Mouse (Mus musculus): ENCODE data around the gene Mthfsd. TPM values are rescaled to one million over a fixed set of nuclear protein-coding genes. Genes with fewer than 3 reads are reported as not detected.

The Mthfsd gene
- total and polyA plus RNA-seq, 2 experiments = 29.5 to 29.8 TPM

DNA sequence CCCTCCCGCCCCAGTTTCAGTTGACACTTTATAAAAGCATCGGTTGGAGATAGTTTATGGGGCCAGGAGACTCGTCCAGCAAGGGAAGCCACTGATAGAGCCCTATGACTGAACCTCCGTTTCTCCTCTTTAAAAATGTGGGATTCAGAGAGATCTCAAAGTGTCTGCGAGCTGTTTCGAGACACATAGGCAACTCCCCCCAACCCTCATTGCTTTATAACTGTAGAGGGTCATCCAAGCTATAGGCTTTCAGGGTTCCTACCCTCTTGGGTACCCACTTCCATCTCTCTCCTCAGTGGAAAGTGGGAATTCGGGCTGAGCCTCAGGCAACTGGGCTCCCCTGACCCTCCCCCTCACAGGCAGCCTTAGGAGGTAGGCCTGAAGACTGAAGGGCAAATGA lies 26.8 kb downstream of the Mthfsd start:
- peak overlapping the region; percentile 35 for H3K9ac ChIP-seq (ENCODE audit: low read depth, low read length)
- H3K79me2 ChIP-seq (ENCODE audit: control insufficient read depth, insufficient read depth, low read length) = no peaks in the 10 kb centered on the region
- H3K4me3 ChIP-seq (ENCODE audit: insufficient read depth, low read depth, low read length) = no peak overlapping the region; the same call in 1 of the 2 replicates
- no peaks in the 10 kb centered on the region for H3K4me1 ChIP-seq (ENCODE audit: control insufficient read depth, insufficient read depth, low read length)
- peaks cover 20% of the 10 kb centered on the region for H3K27me3 ChIP-seq (ENCODE audit: control insufficient read depth, insufficient read depth, low read length)
- no peak for TF ChIP-seq CTCF (IDR thresholded peaks at IDR 0.05; ENCODE audit: low read depth, low read length)
- TF ChIP-seq POLR2A (IDR thresholded peaks at IDR 0.05; ENCODE audit: extremely low read depth, insufficient read depth, low read length) = no peak
- no peak for DNase-seq (ENCODE audit: extremely low read depth, low read depth, low spot score)
- peak overlapping the region; percentile 10; the same call in 1 of the 2 replicates for H3K27ac ChIP-seq (replicated peaks; ENCODE audit: insufficient read depth, low read depth, low read length)
- no peaks in the 10 kb centered on the region for H3K36me3 ChIP-seq (ENCODE audit: control insufficient read depth, insufficient read depth, low read length)
- 12% methylated on average over 7 of the region's 7 CpGs for WGBS

DNA sequence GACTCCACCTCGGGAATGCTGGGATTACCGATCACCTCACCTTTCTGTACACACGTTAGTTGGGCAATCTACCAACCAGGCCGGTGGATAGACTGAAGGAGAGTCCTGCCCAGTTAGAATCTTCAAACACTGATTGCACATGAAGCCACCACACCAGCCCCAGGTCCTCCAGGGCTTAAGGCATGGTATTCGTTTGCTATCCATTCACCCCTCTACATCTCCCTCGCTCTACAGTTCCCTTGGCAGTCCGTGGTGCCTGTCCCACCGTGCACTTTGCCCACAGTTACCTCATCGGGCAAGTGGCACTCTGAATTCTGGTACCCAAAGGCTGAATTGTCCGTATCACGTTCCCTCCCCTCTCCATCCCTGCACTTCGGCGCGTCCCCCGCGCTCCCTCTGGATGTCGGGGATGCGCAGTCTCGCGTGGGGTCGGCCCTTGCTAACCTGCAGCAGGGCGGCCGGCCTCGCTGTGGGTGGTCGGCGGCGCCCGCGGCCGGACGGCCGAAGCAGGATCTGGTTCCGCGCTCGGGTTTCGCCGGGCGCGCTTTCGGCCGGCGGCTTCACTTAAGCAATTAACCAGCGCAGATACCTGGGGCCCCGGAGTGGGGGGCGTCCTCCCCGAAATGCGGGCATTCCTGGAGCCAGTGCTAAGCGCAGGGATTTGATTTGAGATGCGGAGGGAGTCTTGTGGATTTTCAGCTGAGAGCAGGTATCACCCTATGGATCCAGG lies 27.7 kb downstream of the Mthfsd start:
- no peak overlapping the region for H3K27ac ChIP-seq (replicated peaks; ENCODE audit: insufficient read depth, low read depth, low read length)
- H3K79me2 ChIP-seq (ENCODE audit: control insufficient read depth, insufficient read depth, low read length) = no peaks in the 10 kb centered on the region
- no peak for DNase-seq (ENCODE audit: extremely low read depth, low read depth, low spot score)
- WGBS = 4% methylated on average over 49 of the region's 49 CpGs
- peak overlapping the region; percentile 38; the same call in 1 of the 2 replicates for H3K9ac ChIP-seq (ENCODE audit: low read depth, low read length)
- H3K4me3 ChIP-seq (ENCODE audit: insufficient read depth, low read depth, low read length) = peak overlapping the region; percentile 30; the same call in 1 of the 2 replicates
- TF ChIP-seq POLR2A (IDR thresholded peaks at IDR 0.05; ENCODE audit: extremely low read depth, insufficient read depth, low read length) (no peak), CTCF (IDR thresholded peaks at IDR 0.05; ENCODE audit: low read depth, low read length) (no peak)
- no peaks in the 10 kb centered on the region for H3K36me3 ChIP-seq (ENCODE audit: control insufficient read depth, insufficient read depth, low read length)
- no peaks in the 10 kb centered on the region for H3K4me1 ChIP-seq (ENCODE audit: control insufficient read depth, insufficient read depth, low read length)
- peaks cover 25% of the 10 kb centered on the region for H3K27me3 ChIP-seq (ENCODE audit: control insufficient read depth, insufficient read depth, low read length)

DNA sequence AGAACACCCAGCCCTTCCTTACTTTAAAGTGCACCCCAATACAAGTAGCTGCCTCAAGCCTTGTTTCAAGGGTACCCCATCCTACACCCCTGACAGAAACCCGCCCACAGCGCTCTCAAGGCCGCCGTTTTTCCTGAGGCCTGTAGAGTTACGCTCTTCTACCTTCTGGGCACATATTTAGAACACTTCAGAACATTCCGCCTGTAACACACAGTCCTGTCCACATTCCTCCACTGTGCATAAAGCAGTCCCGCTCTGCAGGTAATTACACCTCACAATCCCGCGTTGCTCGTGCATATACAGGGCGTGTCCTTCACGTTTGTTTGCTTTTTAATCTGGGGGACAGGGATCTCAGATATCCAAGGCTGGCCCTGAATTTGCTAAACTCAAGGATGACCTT lies 28.2 kb downstream of the Mthfsd start:
- 16% methylated on average over 12 of the region's 12 CpGs for WGBS
- H3K79me2 ChIP-seq (ENCODE audit: control insufficient read depth, insufficient read depth, low read length) = no peaks in the 10 kb centered on the region
- no peaks in the 10 kb centered on the region for H3K36me3 ChIP-seq (ENCODE audit: control insufficient read depth, insufficient read depth, low read length)
- H3K4me3 ChIP-seq (ENCODE audit: insufficient read depth, low read depth, low read length) = no peak overlapping the region
- no peak overlapping the region for H3K9ac ChIP-seq (ENCODE audit: low read depth, low read length)
- no peaks in the 10 kb centered on the region for H3K4me1 ChIP-seq (ENCODE audit: control insufficient read depth, insufficient read depth, low read length)
- peaks cover 22% of the 10 kb centered on the region for H3K27me3 ChIP-seq (ENCODE audit: control insufficient read depth, insufficient read depth, low read length)
- no peak overlapping the region for H3K27ac ChIP-seq (replicated peaks; ENCODE audit: insufficient read depth, low read depth, low read length)
- TF ChIP-seq POLR2A (IDR thresholded peaks at IDR 0.05; ENCODE audit: extremely low read depth, insufficient read depth, low read length) (no peak), CTCF (IDR thresholded peaks at IDR 0.05; ENCODE audit: low read depth, low read length) (no peak)
- no peak for DNase-seq (ENCODE audit: extremely low read depth, low read depth, low spot score)

DNA sequence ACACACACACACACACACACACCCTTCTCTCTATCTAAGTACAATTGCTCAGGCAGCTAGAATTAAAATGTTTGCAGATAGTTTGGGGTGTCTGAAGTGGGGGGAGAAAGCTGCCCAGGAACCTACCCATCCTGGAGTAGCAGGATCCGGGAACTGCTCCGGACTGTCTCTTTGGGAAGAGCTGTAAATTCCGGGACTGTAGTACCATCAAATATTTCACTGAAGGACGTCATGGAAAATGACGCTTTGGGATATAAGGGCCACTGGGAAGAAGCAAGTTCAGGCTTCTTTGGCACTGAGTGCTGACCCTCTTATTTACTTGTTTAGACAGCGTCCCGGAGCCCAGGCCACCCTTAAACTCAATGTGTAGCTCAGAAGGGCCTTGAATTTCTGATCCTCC lies 29.0 kb downstream of the Mthfsd start:
- peaks cover 21% of the 10 kb centered on the region for H3K27me3 ChIP-seq (ENCODE audit: control insufficient read depth, insufficient read depth, low read length)
- no peaks in the 10 kb centered on the region for H3K36me3 ChIP-seq (ENCODE audit: control insufficient read depth, insufficient read depth, low read length)
- H3K9ac ChIP-seq (ENCODE audit: low read depth, low read length) = no peak overlapping the region
- 6% methylated on average over 7 of the region's 7 CpGs for whole genome bisulfite sequencing
- DNase-seq (ENCODE audit: extremely low read depth, low read depth, low spot score) = no peak
- H3K4me1 ChIP-seq (ENCODE audit: control insufficient read depth, insufficient read depth, low read length) = no peaks in the 10 kb centered on the region
- TF ChIP-seq POLR2A (IDR thresholded peaks at IDR 0.05; ENCODE audit: extremely low read depth, insufficient read depth, low read length) (no peak), CTCF (IDR thresholded peaks at IDR 0.05; ENCODE audit: low read depth, low read length) (no peak)
- H3K4me3 ChIP-seq (ENCODE audit: insufficient read depth, low read depth, low read length) = no peak overlapping the region
- H3K79me2 ChIP-seq (ENCODE audit: control insufficient read depth, insufficient read depth, low read length) = no peaks in the 10 kb centered on the region
- no peak overlapping the region for H3K27ac ChIP-seq (replicated peaks; ENCODE audit: insufficient read depth, low read depth, low read length)

DNA sequence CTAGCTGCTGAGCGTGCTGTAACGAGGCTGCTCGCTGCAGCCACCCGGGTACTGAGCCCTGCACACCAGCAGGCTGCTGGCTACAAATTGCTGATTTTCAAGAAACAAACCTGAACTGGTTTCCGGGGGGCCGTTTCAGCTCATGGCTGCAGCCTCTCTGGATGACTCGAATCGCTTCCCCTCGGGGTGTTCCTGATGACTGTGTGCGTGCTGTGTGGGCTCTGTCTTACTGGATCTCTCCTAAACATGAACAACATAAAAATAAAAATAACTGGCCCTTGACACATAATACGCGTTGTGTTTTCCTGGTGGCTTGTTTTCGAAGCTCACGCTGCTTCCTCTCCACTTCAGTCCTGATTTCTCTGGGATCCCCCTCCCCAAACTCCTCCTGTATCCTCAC lies 29.5 kb downstream of the Mthfsd start:
- H3K79me2 ChIP-seq (ENCODE audit: control insufficient read depth, insufficient read depth, low read length) = no peaks in the 10 kb centered on the region
- DNase-seq (ENCODE audit: extremely low read depth, low read depth, low spot score) = no peak
- no peaks in the 10 kb centered on the region for H3K4me1 ChIP-seq (ENCODE audit: control insufficient read depth, insufficient read depth, low read length)
- H3K27ac ChIP-seq (replicated peaks; ENCODE audit: insufficient read depth, low read depth, low read length) = no peak overlapping the region
- TF ChIP-seq CTCF (IDR thresholded peaks at IDR 0.05; ENCODE audit: low read depth, low read length) (no peak), POLR2A (IDR thresholded peaks at IDR 0.05; ENCODE audit: extremely low read depth, insufficient read depth, low read length) (no peak)
- H3K9ac ChIP-seq (ENCODE audit: low read depth, low read length) = no peak overlapping the region
- peaks cover 21% of the 10 kb centered on the region for H3K27me3 ChIP-seq (ENCODE audit: control insufficient read depth, insufficient read depth, low read length)
- H3K4me3 ChIP-seq (ENCODE audit: insufficient read depth, low read depth, low read length) = no peak overlapping the region
- 11% methylated on average over 14 of the region's 14 CpGs for WGBS
- no peaks in the 10 kb centered on the region for H3K36me3 ChIP-seq (ENCODE audit: control insufficient read depth, insufficient read depth, low read length)

DNA sequence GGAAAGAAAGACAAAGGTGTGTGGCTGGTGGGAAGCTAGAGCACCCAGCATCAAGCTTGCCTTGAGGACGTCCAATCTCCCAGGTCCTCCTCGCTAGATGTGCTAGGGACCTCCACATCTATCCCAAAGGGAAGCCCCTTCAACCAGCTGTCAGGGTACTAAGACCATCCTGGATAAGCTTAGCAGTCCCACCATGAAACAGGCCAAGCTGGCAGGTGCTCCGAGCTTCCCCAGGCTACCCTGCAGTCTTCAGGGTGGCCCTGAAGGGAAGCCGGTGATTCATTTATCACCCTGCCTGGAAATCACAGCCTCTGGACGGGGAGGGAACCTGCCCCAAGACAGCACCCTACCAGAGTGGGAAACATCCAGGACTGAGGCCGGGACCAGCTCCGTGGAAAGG lies 31.6 kb downstream of the Mthfsd start:
- H3K9ac ChIP-seq (ENCODE audit: low read depth, low read length) = no peak overlapping the region
- no peaks in the 10 kb centered on the region for H3K4me1 ChIP-seq (ENCODE audit: control insufficient read depth, insufficient read depth, low read length)
- no peak overlapping the region for H3K27ac ChIP-seq (replicated peaks; ENCODE audit: insufficient read depth, low read depth, low read length)
- no peaks in the 10 kb centered on the region for H3K36me3 ChIP-seq (ENCODE audit: control insufficient read depth, insufficient read depth, low read length)
- no peak for DNase-seq (ENCODE audit: extremely low read depth, low read depth, low spot score)
- 16% methylated on average over 7 of the region's 7 CpGs for WGBS
- peaks cover 23% of the 10 kb centered on the region for H3K27me3 ChIP-seq (ENCODE audit: control insufficient read depth, insufficient read depth, low read length)
- H3K4me3 ChIP-seq (ENCODE audit: insufficient read depth, low read depth, low read length) = no peak overlapping the region
- TF ChIP-seq CTCF (IDR thresholded peaks at IDR 0.05; ENCODE audit: low read depth, low read length) = no peak
- no peak for TF ChIP-seq POLR2A (IDR thresholded peaks at IDR 0.05; ENCODE audit: extremely low read depth, insufficient read depth, low read length)
- H3K79me2 ChIP-seq (ENCODE audit: control insufficient read depth, insufficient read depth, low read length) = no peaks in the 10 kb centered on the region

All from liver, adult 2 months (tissue).